Mouse (Mus musculus): ENCODE results near the gene Capzb.
A peak's percentile ranks its signal among the peaks of the same experiment; 100 is the strongest.

Capzb gene

DNA sequence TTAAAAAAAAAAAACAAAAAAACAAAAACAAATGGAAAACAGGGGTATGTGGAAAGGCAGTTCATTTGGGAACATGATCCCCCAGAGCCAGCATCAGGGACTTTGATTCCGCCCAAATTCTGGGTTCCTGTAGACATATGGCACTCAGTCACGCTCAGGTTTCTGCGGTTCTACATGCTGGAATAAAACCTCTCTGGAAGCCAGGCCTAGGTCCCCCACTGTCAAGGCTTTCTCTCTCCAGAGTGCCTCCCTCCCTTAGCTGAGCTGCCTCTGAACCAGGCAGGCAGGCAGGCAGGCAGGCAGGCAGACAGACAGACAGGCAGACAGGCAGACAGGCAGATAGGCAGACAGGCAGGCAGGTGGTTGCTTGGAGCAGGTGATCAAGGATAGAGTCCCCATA is 77.5 kb downstream of the Capzb start:
- DNase-seq, result no peak

DNA sequence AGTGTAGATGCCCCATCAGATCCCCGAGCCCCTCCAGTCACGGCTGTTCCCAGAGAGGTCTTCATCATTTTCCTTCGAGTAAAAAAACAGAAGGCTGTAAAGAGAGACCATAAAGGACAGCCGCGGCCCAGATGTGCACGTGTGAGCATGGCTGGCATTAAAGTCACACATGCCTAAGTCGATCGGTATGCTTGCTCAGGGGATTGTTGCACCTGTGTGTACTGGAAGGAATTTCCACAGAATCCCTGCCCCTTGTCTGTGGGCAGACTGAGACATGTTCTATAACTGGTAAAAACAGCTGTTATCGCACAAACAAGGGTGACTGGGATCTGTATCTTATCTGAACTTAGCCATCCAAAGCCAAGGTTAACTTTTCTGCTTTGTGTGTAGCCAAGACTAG is 78.9 kb downstream of the Capzb start:
- no peak for DNase-seq

DNA sequence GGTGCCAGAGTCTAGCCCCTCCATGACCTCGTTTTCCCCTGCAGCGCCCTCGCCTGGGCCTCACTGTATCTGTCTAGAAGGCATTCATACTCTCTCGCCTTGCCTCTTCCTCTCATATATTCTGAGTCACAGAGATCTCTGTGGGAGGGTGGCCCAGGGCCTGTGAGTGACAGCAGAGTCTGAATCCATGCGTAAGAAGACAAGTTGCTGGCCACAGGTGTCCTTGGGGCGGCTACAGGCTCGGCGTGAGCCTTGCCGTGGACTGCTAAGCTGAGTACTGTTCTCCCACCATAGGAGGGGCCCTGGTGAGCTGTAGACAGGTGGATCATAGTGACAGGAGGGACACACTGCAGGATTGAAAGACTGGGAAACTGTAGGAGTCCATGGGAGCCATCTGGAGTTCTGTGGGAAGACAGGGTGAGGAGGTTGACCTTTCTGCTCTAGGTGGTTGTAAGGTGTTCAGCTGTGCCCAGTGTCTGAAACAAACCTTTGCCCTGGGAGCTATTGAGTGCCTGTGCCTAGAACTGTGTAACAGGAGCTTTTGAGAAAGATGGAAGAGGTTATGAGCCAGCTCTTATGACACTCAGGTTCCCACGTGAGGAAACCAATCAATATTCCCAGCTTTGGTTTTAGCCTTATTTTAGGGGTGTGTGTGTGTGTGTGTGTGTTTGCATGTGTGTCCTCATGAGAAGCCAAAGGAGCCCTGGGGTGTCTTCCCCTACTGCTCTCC is 80.4 kb downstream of the Capzb start:
- DNase-seq, result no peak

DNA sequence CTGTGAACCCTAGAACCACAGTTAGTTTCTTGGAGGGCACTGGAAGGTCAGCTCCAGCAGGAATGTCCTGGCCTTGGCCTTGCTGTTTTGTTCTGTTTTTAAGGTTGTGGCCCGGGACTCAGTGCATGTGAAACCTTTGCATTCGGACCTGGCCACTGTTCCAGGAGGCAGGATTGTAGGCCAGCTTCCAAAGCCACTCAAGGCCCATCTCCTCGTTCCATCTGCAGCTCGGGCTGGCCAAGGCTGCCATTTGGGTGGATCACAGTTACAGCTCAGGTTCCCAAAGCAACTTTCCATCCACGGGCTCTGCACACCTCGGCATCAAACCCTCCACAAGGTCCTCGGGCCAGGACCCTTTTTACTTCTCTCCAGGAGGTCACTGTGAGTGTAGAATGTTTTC is 81.9 kb downstream of the Capzb start:
- DNase-seq, result no peak

GRCm38 (mm10) chr4:139276411-139276810 is 83.7 kb downstream of the Capzb start:
- no peak for DNase-seq

DNA sequence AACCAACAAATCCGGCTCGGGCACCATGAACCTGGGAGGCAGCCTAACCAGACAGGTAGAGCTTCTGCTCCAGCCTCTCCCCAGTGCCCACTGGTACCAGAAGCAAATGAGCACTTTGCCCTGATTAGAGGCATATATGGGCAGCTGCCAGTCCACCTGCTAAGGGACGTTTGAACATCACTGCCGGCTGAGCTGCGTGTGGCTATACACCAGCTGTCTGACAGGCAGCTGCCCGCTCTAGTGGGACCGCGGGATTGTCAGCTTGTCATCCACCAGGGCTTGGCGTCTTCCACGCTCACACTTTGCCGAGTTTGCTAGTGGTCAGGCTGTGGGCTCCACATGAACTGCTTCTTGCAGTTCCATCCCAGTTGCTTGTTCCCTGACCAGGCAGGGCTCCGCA is 87.8 kb downstream of the Capzb start:
- DNase-seq, result no peak

DNA sequence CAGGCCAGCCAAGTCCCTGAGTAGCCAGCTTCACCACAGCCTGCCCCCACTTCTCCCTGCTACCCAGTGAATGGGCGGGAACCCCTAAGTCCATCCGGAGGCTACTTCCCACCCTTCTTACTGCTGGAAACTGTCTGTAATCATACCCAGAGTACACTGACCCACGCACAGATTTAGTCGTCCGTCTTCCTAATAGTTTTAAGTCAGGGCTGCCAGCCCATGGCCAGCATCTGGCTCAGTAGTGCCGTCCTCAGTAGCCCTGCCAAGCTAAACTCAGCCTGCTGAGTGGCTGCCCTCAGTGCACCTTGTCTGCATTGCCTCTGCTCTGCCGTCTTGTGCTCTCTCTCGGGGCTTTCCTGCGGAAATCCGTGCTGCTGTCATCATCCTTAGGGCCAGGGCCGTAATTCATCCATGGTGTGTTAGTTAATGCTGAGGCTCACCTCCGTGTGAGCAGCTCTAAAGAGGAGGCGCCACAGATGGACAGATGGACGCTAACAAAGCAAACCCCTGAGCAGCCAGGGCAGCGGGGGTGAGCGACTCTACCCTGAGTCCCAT is 89.2 kb downstream of the Capzb start:
- DNase-seq, result no peak

- DNase-seq, result no peak
Measured at GRCm38 (mm10) chr4:139282955-139283417, 90.3 kb downstream of the Capzb start.

DNA sequence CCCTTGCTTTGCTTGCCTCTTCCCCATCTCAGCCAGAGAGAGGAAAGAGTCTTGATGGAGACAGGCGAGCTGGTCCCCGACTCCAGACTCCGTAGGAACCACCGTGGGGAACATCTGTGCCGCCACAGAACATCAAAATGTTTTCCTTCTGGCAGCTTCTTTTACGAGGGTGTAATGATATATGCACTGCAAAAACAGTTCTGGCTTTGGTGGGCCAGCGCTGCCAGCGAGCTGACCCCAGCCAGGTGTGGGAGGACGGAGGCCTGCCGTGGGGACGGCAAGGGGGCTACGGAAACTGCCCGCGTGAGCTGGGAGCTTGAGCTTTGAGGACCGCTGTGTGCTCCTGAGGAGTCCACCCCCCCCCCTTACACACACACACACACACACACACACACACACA is 92.2 kb downstream of the Capzb start:
- DNase-seq, result no peak

- DNase-seq, result no peak
Measured at GRCm38 (mm10) chr4:139286234-139286633, 93.5 kb downstream of the Capzb start.

DNA sequence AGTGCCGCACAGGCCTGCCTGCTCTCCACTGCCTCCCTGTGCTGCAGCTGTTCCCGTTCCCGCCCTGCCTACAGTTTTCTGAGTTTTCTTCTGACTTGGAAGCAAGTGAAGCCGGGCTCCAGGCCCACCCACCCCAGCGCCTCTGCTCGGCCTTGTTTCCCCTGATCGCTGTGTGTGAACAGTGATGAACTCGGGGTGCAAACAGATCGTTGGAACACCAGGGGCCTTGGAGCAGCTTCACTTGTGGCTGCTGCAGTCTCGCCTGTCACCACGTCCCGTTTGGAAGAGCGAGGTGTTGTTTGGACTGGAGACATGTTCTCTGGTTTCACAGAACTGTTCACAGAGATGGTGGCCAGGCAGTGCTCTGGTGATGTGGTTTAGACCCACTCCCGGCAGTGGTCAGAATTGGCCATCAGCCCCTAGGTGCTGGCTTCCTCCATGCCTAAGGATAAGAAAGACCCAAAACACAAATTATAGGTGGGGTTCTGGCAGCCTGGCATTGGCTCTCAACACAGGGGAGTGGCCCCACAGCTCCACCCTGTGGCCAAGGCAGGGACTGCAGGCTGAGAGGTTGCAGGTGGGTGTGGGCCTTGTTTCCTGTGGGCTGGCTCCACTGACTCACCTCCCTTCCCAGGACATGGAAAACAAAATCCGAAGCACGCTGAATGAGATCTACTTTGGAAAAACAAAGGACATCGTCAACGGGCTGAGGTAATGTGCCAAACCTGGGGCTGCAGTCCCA is 94.6 kb downstream of the Capzb start:
- DNase-seq, result peak; percentile 86

DNA sequence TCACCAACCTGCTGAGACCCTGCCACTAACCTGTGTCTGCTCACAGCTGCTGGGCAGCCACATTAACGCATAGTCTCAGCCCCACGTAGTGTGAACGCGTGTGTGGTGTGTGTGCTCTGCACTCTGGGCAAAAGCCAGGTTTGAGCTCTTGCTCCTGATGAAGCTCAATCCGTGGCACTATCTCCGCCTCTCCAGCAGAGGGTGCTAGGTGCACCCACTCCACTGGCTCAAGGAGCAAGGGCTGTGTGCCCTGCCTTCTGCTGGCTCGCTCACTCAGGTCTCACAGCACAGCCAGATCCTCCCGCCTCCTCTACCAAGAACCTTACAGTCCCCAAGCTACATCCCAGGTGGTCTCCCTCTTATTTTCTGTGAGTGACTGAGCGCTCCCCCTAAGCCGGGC is 96.3 kb downstream of the Capzb start:
- DNase-seq, result peak; percentile 30

DNA sequence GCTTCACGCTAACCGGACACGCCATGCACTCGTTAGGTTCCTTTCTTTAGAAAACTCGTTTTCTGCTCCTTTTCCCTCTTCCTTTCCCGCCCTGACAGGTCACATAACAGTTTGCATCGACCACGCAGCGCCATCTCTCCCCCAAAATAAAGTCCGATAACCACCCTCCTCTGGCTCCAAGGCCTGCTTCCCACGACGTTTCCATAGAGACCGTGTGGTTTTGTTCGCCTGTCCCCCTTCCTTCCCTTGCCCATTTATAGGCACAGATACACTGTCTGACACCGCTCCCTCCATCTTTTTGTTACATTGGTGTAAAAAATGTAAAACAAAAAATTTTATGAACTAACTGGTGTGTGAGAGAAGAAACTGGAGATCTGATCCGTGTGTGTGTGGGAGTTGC is 98.4 kb downstream of the Capzb start:
- no peak for DNase-seq

DNA sequence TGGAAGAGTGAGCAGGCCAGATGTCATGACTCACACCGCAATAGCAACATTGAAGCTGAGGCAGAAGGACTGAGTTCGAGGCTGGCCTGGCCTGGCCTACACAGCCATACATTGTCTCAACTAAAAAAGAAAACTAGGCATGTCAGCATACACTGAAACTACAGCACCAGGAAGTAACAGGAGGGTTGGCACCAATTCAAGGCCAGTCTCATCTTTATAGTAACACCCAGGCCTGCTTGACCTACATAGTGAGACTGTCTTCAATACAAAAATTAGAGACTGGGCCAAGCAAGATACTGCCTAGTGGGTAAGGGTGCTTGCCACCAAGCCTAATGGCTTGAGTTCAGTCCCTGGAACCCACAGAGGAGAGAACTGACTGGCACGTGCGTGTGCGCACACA is 99.3 kb downstream of the Capzb start:
- no peak for DNase-seq

DNA sequence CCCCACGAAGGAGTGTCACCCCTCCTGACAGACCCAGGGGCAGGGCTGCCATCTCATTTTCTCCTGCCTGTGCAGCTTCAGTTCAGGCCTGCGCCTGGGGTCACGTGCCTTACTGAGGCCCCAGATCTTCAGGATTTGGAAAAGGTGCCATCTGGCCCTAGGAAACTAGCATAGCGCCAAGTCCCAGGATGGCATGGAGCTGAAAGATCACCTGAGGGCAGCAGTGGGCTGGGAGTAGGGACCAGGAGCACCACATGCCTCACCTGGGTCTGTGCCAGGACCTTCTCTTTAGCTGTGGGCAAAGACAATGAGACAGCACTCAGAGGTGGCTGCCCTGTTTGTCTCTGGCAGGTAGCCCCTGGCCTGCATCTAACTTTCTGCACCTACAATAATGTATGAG is 104.9 kb downstream of the Capzb start:
- DNase-seq, result no peak

DNA sequence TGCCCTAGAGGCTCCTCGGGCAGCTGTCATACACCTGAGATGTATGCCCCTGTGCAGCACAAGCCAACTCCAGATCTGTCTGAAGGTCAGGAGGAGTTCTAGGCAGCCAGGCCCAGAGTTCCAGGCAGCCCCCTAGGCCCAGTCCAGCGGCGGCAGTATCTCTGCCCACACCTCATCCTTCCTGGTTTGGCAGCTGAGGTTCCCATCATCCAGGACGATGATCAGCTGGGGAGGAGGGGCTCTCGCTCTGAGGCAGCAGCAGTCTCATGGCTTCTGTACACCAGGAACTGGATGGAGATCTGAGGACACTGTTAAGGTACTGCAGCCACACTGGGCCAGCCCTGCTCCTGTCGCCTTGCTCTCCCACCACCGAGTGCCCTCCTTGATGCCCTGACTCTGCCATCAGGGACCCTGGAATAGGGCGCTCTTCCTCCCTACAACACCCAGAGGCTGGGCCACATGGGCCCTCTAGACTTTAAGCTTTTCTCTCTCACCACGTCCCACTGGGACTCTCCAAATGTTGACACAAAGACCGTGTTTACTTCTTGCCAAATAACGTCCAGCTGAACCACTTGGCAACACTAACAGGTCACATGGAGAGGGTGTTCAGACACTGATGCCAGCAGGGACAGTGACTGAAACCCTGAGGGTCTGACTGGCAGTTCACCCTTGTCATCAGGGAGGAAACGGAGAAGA is 106.1 kb downstream of the Capzb start:
- no peak for DNase-seq

DNA sequence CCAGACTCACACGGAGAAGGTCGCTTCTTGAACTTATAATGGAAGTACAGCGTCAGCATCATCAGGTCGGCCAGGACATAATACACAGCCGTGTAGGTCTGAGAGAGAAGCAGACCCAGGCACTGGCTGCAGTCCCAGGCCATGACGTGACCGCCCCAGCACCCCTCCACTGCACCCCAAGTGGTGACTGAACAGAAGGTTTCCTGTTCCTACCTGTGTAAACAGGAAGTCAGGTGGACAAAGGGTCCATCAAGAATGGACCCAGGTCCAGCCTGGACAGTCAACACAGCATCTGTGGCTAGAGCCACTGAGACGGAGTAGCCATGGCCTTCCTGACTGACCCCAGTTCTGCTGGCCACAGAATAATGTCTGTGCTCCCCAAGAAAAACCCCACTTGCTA is 109.1 kb downstream of the Capzb start:
- no peak for DNase-seq

DNA sequence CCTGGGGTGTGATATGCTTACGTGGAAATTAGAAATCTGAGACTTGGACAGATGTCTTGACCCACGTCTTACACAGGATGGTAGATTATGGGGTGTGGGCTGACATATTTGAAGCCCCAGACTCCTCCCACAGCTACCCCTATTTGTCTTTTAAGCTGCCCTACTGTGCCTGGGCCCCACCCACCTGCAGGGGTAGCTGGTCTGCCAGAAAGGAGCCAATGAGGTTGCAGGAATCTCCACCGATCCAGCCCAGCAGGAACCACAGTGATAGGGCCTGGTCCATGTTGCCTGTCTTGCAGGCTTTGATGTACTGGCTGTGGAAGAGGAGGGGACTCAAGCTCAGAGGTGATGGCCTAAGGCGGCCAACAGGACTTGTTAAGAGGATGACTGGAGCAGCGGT is 109.5 kb downstream of the Capzb start:
- DNase-seq, result no peak

GRCm38 (mm10) chr4:139305521-139305920 is 112.8 kb downstream of the Capzb start:
- no peak for DNase-seq

- DNase-seq, result no peak
Measured at GRCm38 (mm10) chr4:139307916-139308315, 115.2 kb downstream of the Capzb start.

- no peak for DNase-seq
Measured at GRCm38 (mm10) chr4:139309651-139310050, 117.0 kb downstream of the Capzb start.

- peak; percentile 99 for DNase-seq
Measured at GRCm38 (mm10) chr4:139310171-139310898, 117.6 kb downstream of the Capzb start, which contains the start of the genes Pqlc2 and Akr7a5. Pqlc2 (minus strand) TSS chr4:139310708. Akr7a5 (plus strand) TSS chr4:139310744.
